In genomic region chr3:104441870-104442283, GRCm38 (mm10) we compare ENCODE assay signal across 8 mouse cellular contexts.
DNase-seq lines count a peak whose midpoint lies in the region; ATAC-seq lines count a peak whose summit lies in the region.

No protein-coding gene starts in this region.

- peak; percentile 95 for DNase-seq in ZHBTc4 (ENCODE audit: low read depth, low spot score)
- peak; percentile 98 for DNase-seq in gastrocnemius, postnatal 10 days
- peak; percentile 89 for DNase-seq in induced T-regulatory cell, adult 2 months (ENCODE audit: low read depth)
- DNase-seq in left cerebral cortex, adult 9 months (ENCODE audit: low spot score in 2 of 2) = peak; percentile 79 to 96
- peak; percentile 99 for DNase-seq in right cerebral cortex, postnatal 14 days
- DNase-seq in urinary bladder, postnatal 36 days (ENCODE audit: low spot score in 2 of 2) = peak; percentile 95 to 97

- ATAC-seq in common myeloid progenitor, adult 5-6 weeks (replicated peaks; ENCODE audit: low read depth, poor library complexity, severe bottlenecking) = peak; percentile 97
- peak; percentile 99 for ATAC-seq in megakaryocyte progenitor cell, adult 5-6 weeks (replicated peaks; ENCODE audit: poor library complexity)

Comparison
In these comparisons a context has a peak if more than half of its experiments do, and no peak if none do; other contexts are left out.
1. Peak in every context shown above with its lines: DNase-seq and ATAC-seq.